Mouse (Mus musculus): ENCODE results near the gene Ubap1l. TPM values are rescaled to one million over a fixed set of nuclear protein-coding genes. Genes with fewer than 3 reads are reported as not detected.

The Ubap1l gene
- polyA plus RNA-seq (2012; rRNA removed) = 0.43 and 0.51 TPM in 2 replicates

DNA sequence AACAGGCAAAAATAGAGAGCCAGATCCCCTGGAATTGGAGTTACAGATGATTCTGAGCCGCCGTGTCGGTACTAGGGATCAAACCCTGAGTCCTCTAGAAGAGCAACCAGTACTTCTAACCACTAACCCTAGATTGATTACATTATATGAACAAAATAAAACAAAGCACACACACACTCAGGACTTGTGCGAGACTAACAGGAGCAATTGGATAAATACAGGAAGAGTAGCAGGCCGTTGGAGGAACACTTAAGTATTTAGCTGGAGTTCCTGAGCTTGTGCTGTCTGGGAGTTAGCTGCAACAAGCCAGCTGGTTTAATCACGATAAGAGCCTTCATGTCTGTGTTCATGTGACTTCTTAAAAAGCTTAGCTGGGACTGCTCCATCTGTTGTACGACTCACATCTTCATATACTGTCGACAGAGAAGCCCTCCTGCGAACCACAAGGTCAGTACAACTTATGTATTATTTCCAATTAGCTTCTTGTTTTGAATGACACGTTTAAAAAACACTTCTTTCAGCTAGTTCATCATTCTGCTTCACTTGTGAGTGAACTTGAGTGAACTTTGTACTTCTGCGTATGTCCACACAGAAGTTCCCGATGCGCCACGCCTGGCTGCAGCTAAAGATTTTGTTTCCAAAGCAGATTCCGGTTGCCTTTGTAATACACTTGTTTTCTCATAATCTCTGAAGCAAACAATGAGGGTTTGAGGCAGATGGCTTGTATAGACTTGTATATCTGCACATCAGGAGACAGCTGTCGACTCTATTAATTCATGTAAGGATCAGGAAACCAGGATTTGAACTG, at the start of gene Ubap1l:
TSS of gene Ubap1l (plus strand) at position 401 of the 808 bp plus-strand sequence.
- 52% methylated on average over 16 of the region's 16 CpGs for WGBS
- H3K27ac ChIP-seq (ENCODE audit: insufficient read depth, low read depth, low read length) = no peak within 1 kb of the TSS
- TF ChIP-seq POLR2A (IDR thresholded peaks at IDR 0.05; ENCODE audit: low read depth, low read length) (no peak), CTCF (IDR thresholded peaks at IDR 0.05; ENCODE audit: extremely low read depth, insufficient read length, insufficient replicate concordance, low read depth, low read length) (no peak)
- H3K4me1 ChIP-seq (ENCODE audit: control insufficient read depth, insufficient read depth, insufficient read length, low read length) = no peaks in the 10 kb centered on the region
- H3K36me3 ChIP-seq (ENCODE audit: control insufficient read depth, insufficient read depth, low read length) = peaks cover 30% of the 10 kb centered on the region
- H3K4me3 ChIP-seq (ENCODE audit: low read depth, low read length) = no peak within 1 kb of the TSS
- no peaks in the 10 kb centered on the region for H3K27me3 ChIP-seq (ENCODE audit: control insufficient read depth, insufficient read depth, low read length)

DNA sequence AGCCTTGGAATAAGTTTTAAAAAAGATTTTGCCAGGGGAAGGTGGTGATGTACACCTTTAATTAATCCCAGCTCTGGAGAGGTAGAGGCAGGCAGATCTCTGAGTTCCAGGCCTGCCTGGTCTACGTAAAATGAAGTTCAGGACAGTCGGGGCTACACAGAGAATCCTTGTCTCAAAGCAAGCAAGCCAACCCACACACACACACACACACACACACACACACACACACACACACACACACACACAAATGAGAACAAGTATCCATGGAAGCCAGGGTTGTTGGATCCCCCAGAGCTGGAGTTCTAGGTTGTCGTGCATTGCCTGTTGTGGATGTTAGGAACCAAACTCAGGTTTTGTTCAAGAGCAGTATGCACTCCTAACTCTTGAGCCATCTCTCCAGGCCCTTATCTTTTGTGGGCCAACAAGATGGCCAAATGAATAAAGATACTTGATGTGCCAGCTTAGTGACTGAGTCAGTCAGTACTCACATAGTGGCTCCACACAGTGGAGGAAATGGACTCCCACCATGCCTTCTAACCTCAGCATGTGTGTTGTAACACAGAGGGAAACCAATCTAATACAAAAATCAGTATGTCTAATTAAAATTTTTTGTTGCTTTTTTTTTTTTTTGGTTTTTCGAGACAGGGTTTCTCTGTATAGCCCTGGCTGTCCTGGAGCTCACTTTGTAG, 48.0 kb upstream of the Ubap1l start:
- peaks cover 55% of the 10 kb centered on the region for H3K36me3 ChIP-seq (ENCODE audit: control insufficient read depth, insufficient read depth, low read length)
- no peak overlapping the region for H3K27ac ChIP-seq (ENCODE audit: insufficient read depth, low read depth, low read length)
- no peak overlapping the region for H3K4me3 ChIP-seq (ENCODE audit: low read depth, low read length)
- 96% methylated on average over 4 of the region's 4 CpGs for WGBS
- no peaks in the 10 kb centered on the region for H3K27me3 ChIP-seq (ENCODE audit: control insufficient read depth, insufficient read depth, low read length)
- no peaks in the 10 kb centered on the region for H3K4me1 ChIP-seq (ENCODE audit: control insufficient read depth, insufficient read depth, insufficient read length, low read length)
- TF ChIP-seq CTCF (IDR thresholded peaks at IDR 0.05; ENCODE audit: extremely low read depth, insufficient read length, insufficient replicate concordance, low read depth, low read length) = no peak
- TF ChIP-seq POLR2A (IDR thresholded peaks at IDR 0.05; ENCODE audit: low read depth, low read length) = no peak

DNA sequence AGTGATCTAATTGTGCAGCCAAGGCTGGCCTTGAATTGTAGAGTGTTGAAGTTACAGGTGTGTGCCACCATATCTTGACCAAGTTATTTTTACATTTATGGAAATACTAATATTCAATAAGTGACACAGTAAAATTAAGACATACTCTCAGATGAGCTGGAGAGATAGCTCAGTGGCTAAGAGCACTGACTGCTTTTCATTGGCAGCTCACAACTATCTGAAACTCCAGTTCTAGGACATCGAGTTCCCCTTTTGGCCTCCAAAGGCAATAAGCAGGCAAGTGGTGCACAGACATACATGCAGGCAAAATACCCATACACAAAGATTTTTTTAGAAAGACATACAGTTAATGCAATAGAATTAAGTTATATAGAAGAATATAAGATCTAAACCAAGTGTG, 47.0 kb upstream of the Ubap1l start:
- no peaks in the 10 kb centered on the region for H3K4me1 ChIP-seq (ENCODE audit: control insufficient read depth, insufficient read depth, insufficient read length, low read length)
- peaks cover 51% of the 10 kb centered on the region for H3K36me3 ChIP-seq (ENCODE audit: control insufficient read depth, insufficient read depth, low read length)
- no peaks in the 10 kb centered on the region for H3K27me3 ChIP-seq (ENCODE audit: control insufficient read depth, insufficient read depth, low read length)
- no peak overlapping the region for H3K27ac ChIP-seq (ENCODE audit: insufficient read depth, low read depth, low read length)
- TF ChIP-seq CTCF (IDR thresholded peaks at IDR 0.05; ENCODE audit: extremely low read depth, insufficient read length, insufficient replicate concordance, low read depth, low read length) (no peak), POLR2A (IDR thresholded peaks at IDR 0.05; ENCODE audit: low read depth, low read length) (no peak)
- 90% methylated on average over 1 of the region's 1 CpGs for WGBS
- no peak overlapping the region for H3K4me3 ChIP-seq (ENCODE audit: low read depth, low read length)

DNA sequence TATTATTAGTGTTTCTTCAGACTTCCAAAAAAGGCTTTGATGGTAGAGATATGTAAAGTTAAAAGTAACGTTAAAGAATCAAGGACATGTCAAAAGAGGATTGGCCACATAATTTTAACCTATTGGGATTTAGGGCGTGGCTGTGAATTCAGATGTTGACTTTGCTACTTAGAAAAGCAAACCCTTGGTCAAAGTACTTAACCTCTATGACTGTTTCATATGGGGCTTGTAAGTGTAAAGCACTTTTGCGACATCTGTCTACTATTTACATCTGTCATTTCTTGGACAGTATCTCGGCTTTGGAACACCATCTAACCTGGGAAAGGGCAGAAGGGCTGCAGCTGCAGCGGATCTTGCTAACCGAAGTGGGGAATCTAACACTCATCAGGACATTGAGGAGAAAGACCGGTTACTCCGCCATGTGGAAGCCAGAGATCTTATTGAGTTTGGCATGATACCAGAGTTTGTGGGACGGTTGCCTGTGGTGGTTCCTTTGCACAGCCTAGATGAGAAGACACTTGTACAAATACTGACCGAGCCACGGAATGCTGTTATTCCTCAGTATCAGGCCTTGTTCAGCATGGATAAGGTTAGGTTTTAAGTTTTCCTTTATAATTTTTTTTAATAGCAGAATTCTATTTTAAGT, 38.5 kb upstream of the Ubap1l start:
- Histone ChIP-seq H3K27ac (ENCODE audit: insufficient read depth, low read depth, low read length) (no peak overlapping the region), H3K4me1 (ENCODE audit: control insufficient read depth, insufficient read depth, insufficient read length, low read length) (no peaks in the 10 kb centered on the region), H3K36me3 (ENCODE audit: control insufficient read depth, insufficient read depth, low read length) (peaks cover 62% of the 10 kb centered on the region), H3K4me3 (ENCODE audit: low read depth, low read length) (no peak overlapping the region), H3K27me3 (ENCODE audit: control insufficient read depth, insufficient read depth, low read length) (no peaks in the 10 kb centered on the region)
- 56% methylated on average over 11 of the region's 11 CpGs for WGBS
- no peak for TF ChIP-seq POLR2A (IDR thresholded peaks at IDR 0.05; ENCODE audit: low read depth, low read length)
- no peak for TF ChIP-seq CTCF (IDR thresholded peaks at IDR 0.05; ENCODE audit: extremely low read depth, insufficient read length, insufficient replicate concordance, low read depth, low read length)

DNA sequence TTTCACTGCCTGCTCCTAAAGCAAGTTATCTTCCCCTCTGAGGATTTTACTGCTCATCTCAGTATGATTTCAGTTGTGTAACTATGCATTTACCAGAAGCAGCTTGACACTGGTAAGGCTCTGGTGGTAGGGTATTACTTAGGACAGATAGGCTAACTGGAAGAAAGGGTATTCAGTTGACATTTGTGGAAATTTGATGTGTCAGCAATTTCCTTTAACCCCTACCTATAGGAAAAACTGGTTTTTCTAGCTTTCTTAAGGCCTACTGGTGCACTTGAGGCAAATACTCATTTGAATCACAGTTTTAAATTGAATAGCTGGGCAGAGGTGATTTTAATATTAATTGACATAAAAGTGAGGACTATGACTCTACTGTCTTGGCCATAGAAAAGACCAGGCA, 34.9 kb upstream of the Ubap1l start:
- H3K4me3 ChIP-seq (ENCODE audit: low read depth, low read length) = no peak overlapping the region
- no peaks in the 10 kb centered on the region for H3K27me3 ChIP-seq (ENCODE audit: control insufficient read depth, insufficient read depth, low read length)
- peaks cover 60% of the 10 kb centered on the region for H3K36me3 ChIP-seq (ENCODE audit: control insufficient read depth, insufficient read depth, low read length)
- H3K27ac ChIP-seq (ENCODE audit: insufficient read depth, low read depth, low read length) = no peak overlapping the region
- TF ChIP-seq CTCF (IDR thresholded peaks at IDR 0.05; ENCODE audit: extremely low read depth, insufficient read length, insufficient replicate concordance, low read depth, low read length) (no peak), POLR2A (IDR thresholded peaks at IDR 0.05; ENCODE audit: low read depth, low read length) (no peak)
- H3K4me1 ChIP-seq (ENCODE audit: control insufficient read depth, insufficient read depth, insufficient read length, low read length) = no peaks in the 10 kb centered on the region

DNA sequence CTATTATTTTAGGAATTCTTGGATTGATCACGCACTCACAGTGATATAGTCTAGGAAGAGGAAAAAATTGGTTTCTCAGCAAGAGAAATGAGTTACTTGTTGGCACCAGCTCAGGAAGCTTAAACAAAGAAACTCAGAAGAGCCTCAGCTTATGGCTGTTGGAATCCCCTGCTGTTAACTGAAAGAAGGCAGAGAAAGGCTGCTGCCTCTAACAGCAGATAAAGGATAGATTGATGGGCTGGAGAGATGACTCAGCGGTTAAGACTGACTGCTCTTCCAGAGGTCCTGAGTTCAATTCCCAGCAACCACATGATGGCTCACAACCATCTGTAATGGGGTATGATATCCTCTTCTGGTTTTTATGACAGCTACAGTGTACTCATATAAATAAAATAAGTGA, 33.5 kb upstream of the Ubap1l start:
- Histone ChIP-seq H3K4me1 (ENCODE audit: control insufficient read depth, insufficient read depth, insufficient read length, low read length) (no peaks in the 10 kb centered on the region), H3K27ac (ENCODE audit: insufficient read depth, low read depth, low read length) (no peak overlapping the region), H3K27me3 (ENCODE audit: control insufficient read depth, insufficient read depth, low read length) (no peaks in the 10 kb centered on the region), H3K4me3 (ENCODE audit: low read depth, low read length) (no peak overlapping the region), H3K36me3 (ENCODE audit: control insufficient read depth, insufficient read depth, low read length) (peaks cover 58% of the 10 kb centered on the region)
- TF ChIP-seq CTCF (IDR thresholded peaks at IDR 0.05; ENCODE audit: extremely low read depth, insufficient read length, insufficient replicate concordance, low read depth, low read length) (no peak), POLR2A (IDR thresholded peaks at IDR 0.05; ENCODE audit: low read depth, low read length) (no peak)
- 94% methylated on average over 2 of the region's 2 CpGs for WGBS

DNA sequence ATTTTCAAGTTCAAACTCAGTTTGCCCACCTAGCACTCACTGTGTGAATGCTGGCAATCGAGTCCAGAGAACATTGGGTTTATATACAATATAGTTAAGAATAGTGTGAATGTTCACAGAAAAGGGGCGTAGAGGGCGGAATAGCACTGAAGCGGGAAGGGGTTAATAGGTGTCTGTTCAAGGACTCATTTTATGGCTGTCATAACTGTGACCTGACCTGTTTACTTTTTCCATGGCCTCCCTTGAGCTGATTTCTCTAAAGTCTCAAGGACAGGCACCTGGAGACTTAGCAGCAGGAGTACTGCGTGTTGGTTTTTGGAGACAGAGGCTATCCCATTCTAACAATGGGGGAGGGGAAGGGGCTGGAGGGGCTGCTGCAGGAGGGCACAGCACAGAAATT, 26.9 kb upstream of the Ubap1l start:
- no peak overlapping the region for H3K4me3 ChIP-seq (ENCODE audit: low read depth, low read length)

More for the DNA sequence above, 26.9 kb upstream of the Ubap1l start:
- H3K36me3 ChIP-seq (ENCODE audit: control insufficient read depth, insufficient read depth, low read length) = peaks cover 14% of the 10 kb centered on the region
- H3K27me3 ChIP-seq (ENCODE audit: control insufficient read depth, insufficient read depth, low read length) = no peaks in the 10 kb centered on the region
- WGBS = 45% methylated on average over 5 of the region's 5 CpGs
- H3K27ac ChIP-seq (ENCODE audit: insufficient read depth, low read depth, low read length) = no peak overlapping the region
- no peaks in the 10 kb centered on the region for H3K4me1 ChIP-seq (ENCODE audit: control insufficient read depth, insufficient read depth, insufficient read length, low read length)
- no peak for TF ChIP-seq POLR2A (IDR thresholded peaks at IDR 0.05; ENCODE audit: low read depth, low read length)
- TF ChIP-seq CTCF (IDR thresholded peaks at IDR 0.05; ENCODE audit: extremely low read depth, insufficient read length, insufficient replicate concordance, low read depth, low read length) = no peak
